Mouse (Mus musculus): ENCODE results near the gene F8. TPM values are rescaled to one million over a fixed set of nuclear protein-coding genes. Genes with fewer than 3 reads are reported as not detected.
"Not testable (repeated sequence)": the region's sequence is repeated elsewhere in the genome, so short reads cannot be mapped to it uniquely, and the experiment has no call there.

Gene F8
- total and polyA plus RNA-seq, 3 experiments = 0.76 to 2.6 (median 1.6) TPM

- in situ Hi-C loops (cut with MboI; ENCODE audit: low pct_ligation_motif_present, low pct_unique_long_range_greater_than_20kb, low sequenced_read_pairs) = no loop called here
- TF ChIP-seq USF2 (conservative IDR thresholded peaks at IDR 0.05; ENCODE audit: low read depth, low read length) (no peak), MYC (IDR thresholded peaks at IDR 0.05; ENCODE audit: low read depth, low read length) (no peak), JUND (conservative IDR thresholded peaks at IDR 0.05; ENCODE audit: low read depth, low read length) (no peak)
- Histone ChIP-seq H3K9me3 (replicated peaks; ENCODE audit: low read length) (no peaks in the 10 kb centered on the region), H3K36me3 (replicated peaks in 1 of 2; ENCODE audit: control insufficient read depth in 1 of 2, insufficient read depth in 1 of 2, low read length in 1 of 2) (no peaks in the 10 kb centered on the region), H3K4me1 (ENCODE audit: control insufficient read depth in 1 of 2, insufficient read depth in 2 of 2) (no peaks in the 10 kb centered on the region), H3K9ac (ENCODE audit: insufficient read depth, low read depth) (no peak overlapping the region), H3K27ac (ENCODE audit: insufficient read depth, low read depth) (no peak overlapping the region), H3K79me2 (replicated peaks; ENCODE audit: control insufficient read depth, extremely low read depth, insufficient read depth, poor library complexity, severe bottlenecking) (no peaks in the 10 kb centered on the region), H3K4me3 (replicated peaks in 1 of 3; ENCODE audit: low read depth in 2 of 3, low read length in 2 of 3, poor library complexity in 1 of 3) (no peak overlapping the region), H3K27me3 (replicated peaks) (no peaks in the 10 kb centered on the region), H3K4me2 (ENCODE audit: insufficient read depth, low read depth, poor library complexity, severe bottlenecking) (no peak overlapping the region)
- DNase-seq (ENCODE audit: extremely low read depth) = no peak
- dilution Hi-C loops (cut with MboI; ENCODE audit: extremely low pct_ligation_motif_present, extremely low pct_unique_long_range_greater_than_20kb, low sequenced_read_pairs) = no loop called here
Observed at GRCm38 (mm10) chrX:75323556-75323955, 58.9 kb downstream of the F8 start.

GRCm38 (mm10) chrX:75271676-75272075, 110.7 kb downstream of the F8 start:
- in situ Hi-C loops (cut with MboI; ENCODE audit: low pct_ligation_motif_present, low pct_unique_long_range_greater_than_20kb, low sequenced_read_pairs) = no loop called here
- dilution Hi-C loops (cut with MboI; ENCODE audit: extremely low pct_ligation_motif_present, extremely low pct_unique_long_range_greater_than_20kb, low sequenced_read_pairs) = no loop called here
- DNase-seq (ENCODE audit: extremely low read depth) = no peak

DNA sequence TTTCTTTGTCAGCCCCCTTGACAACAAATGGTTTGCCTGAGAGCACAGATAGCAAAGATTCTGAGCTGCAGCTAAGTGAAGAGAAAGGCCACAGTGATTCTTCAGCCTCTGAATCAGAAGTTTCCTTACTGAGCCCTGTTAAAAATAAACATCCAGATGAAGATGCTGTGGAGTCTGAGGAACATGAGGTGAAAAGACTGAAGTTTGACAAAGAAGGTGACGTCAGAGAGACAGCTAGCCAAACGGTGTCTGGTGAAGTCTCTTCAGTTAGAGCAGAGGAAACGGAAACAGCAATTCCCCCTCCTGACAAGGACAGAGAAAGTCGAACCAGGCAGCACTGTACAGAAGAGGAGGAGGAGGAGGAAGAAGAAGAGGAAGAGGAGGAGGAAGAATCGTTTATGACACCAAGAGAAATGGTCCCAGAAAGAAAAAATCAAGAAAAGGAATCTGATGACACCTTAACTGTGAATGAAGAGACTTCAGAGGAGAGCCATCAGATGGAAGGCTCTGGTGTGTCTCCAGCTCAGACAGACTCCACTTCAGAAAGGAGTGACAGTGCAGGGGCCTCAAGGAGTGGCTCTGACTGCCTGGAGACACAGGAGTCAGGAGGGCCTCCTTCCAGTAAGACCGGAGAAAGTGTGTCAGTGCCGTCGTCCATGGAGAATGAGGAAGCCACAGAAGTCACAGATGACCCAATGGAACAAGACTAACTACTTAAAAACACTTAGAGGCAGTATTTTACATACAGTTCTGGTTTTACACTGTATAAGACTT, 148.6 kb downstream of the F8 start:
- H3K79me2 ChIP-seq (replicated peaks; ENCODE audit: control insufficient read depth, extremely low read depth, insufficient read depth, poor library complexity, severe bottlenecking); in situ Hi-C loops (cut with MboI; ENCODE audit: low pct_ligation_motif_present, low pct_unique_long_range_greater_than_20kb, low sequenced_read_pairs); H3K9ac ChIP-seq (ENCODE audit: insufficient read depth, low read depth); H3K27ac ChIP-seq (ENCODE audit: insufficient read depth, low read depth); H3K27me3 ChIP-seq (replicated peaks); H3K4me2 ChIP-seq (ENCODE audit: insufficient read depth, low read depth, poor library complexity, severe bottlenecking); H3K36me3 ChIP-seq (replicated peaks in 1 of 2; ENCODE audit: control insufficient read depth in 1 of 2, insufficient read depth in 1 of 2, low read length in 1 of 2); H3K4me3 ChIP-seq (replicated peaks in 1 of 3; ENCODE audit: low read depth in 2 of 3, low read length in 2 of 3, poor library complexity in 1 of 3); dilution Hi-C loops (cut with MboI; ENCODE audit: extremely low pct_ligation_motif_present, extremely low pct_unique_long_range_greater_than_20kb, low sequenced_read_pairs); H3K4me1 ChIP-seq (ENCODE audit: control insufficient read depth in 1 of 2, insufficient read depth in 2 of 2); H3K9me3 ChIP-seq (replicated peaks; ENCODE audit: low read length): not testable (repeated sequence)
- peak; percentile 6 for DNase-seq (ENCODE audit: extremely low read depth)

More at GRCm38 (mm10) chrX:75271676-75272075, 110.7 kb downstream of the F8 start:
- H3K4me3 ChIP-seq (replicated peaks in 1 of 3; ENCODE audit: low read depth in 2 of 3, low read length in 2 of 3, poor library complexity in 1 of 3) = no peak overlapping the region
- no peak for TF ChIP-seq UBTF (IDR thresholded peaks at IDR 0.05; ENCODE audit: low read depth, low read length)
- peak; percentile 16 for TF ChIP-seq SMC3 (IDR thresholded peaks at IDR 0.05; ENCODE audit: low read depth, low read length)
- peak; percentile 11 for TF ChIP-seq RAD21 (IDR thresholded peaks at IDR 0.05; ENCODE audit: low read depth, low read length)
- no peak for TF ChIP-seq ZC3H11A (IDR thresholded peaks at IDR 0.05; ENCODE audit: low read depth, low read length)
- TF ChIP-seq CTCF (conservative IDR thresholded peaks at IDR 0.05 in 1 of 2, IDR thresholded peaks at IDR 0.05 in 1 of 2; ENCODE audit: low read depth in 2 of 2, low read length in 2 of 2) = peak in 1 of 2 experiments; percentile 43; a peak in 2 of 4 replicates
- TF ChIP-seq SIN3A (IDR thresholded peaks at IDR 0.05; ENCODE audit: low read length) = no peak
- peak overlapping the region; percentile 36; the same call in 1 of the 2 replicates for H3K4me2 ChIP-seq (ENCODE audit: insufficient read depth, low read depth, poor library complexity, severe bottlenecking)
- H3K27ac ChIP-seq (ENCODE audit: insufficient read depth, low read depth) = no peak overlapping the region
- H3K9ac ChIP-seq (ENCODE audit: insufficient read depth, low read depth) = no peak overlapping the region
- no peaks in the 10 kb centered on the region for H3K9me3 ChIP-seq (replicated peaks; ENCODE audit: low read length)
- no peaks in the 10 kb centered on the region for H3K79me2 ChIP-seq (replicated peaks; ENCODE audit: control insufficient read depth, extremely low read depth, insufficient read depth, poor library complexity, severe bottlenecking)
- H3K36me3 ChIP-seq (replicated peaks in 1 of 2; ENCODE audit: control insufficient read depth in 1 of 2, insufficient read depth in 1 of 2, low read length in 1 of 2) = no peaks in the 10 kb centered on the region
- peaks cover 0 to 2% of the 10 kb centered on the region in 2 experiments; a peak in 1 of 4 replicates for H3K4me1 ChIP-seq (ENCODE audit: control insufficient read depth in 1 of 2, insufficient read depth in 2 of 2)
- no peaks in the 10 kb centered on the region for H3K27me3 ChIP-seq (replicated peaks)
